In genomic region chr1:64106127-64106526, GRCm38 (mm10) we compare ENCODE assay signal across 11 mouse cellular contexts. TPM values are rescaled to one million over a fixed set of nuclear protein-coding genes. Genes with fewer than 3 reads are reported as not detected.
A peak's percentile ranks its signal among the peaks of the same experiment; 100 is the strongest.
DNase-seq lines count a peak whose midpoint lies in the region; ATAC-seq lines count a peak whose summit lies in the region.
"Had no signal": no experiment of that assay in that cellular context is flagged by ENCODE, and none has a peak within 500 bp of the region (broad histone marks: within the 10 kb centered on the region; RNA-seq: fewer than 3 reads in every experiment).

No protein-coding gene starts in this region.

- 5% methylated on average over 5 of the region's 5 CpGs for WGBS in kidney, embryonic 16.5 days
- WGBS in forebrain, embryonic 12.5 days: 20% methylated on average over 5 of the region's 5 CpGs
- 31% methylated on average over 5 of the region's 5 CpGs for WGBS in midbrain, embryonic 13.5 days

- H3K36me3 ChIP-seq in kidney, embryonic 16.5 days (ENCODE audit: insufficient read depth, low read length): peaks cover 10% of the 10 kb centered on the region; the same call in 1 of the 2 replicates
- H3K36me3 ChIP-seq in forebrain, embryonic 12.5 days (replicated peaks): peaks cover 10% of the 10 kb centered on the region; the same call in 1 of the 2 replicates
- 0 out of 2 replicates have a peak, but pooled peaks cover 3% of the 10 kb centered on the region for H3K36me3 ChIP-seq in midbrain, embryonic 13.5 days

- H3K9me3 ChIP-seq in kidney, embryonic 16.5 days (ENCODE audit: low read length): no peaks in the 10 kb centered on the region
- no peaks in the 10 kb centered on the region for H3K9me3 ChIP-seq in forebrain, embryonic 12.5 days
- H3K9me3 ChIP-seq in midbrain, embryonic 13.5 days: no peaks in the 10 kb centered on the region
- H3K9me3 ChIP-seq: heart, embryonic 15.5 days had no signal

- DNase-seq in embryo, embryonic 11 days: peak; percentile 36
- DNase-seq in embryo, embryonic 9.5 days (ENCODE audit: extremely low spot score): no peak
- DNase-seq in kidney, postnatal 36 days: no peak
- DNase-seq in ovary, postnatal 36 days (ENCODE audit: low spot score): no peak
- no peak for DNase-seq in cerebellum, postnatal 10 days
- DNase-seq: thymus, postnatal 36 days had no signal

- peak overlapping the region; percentile 40 for H3K4me2 ChIP-seq in kidney, embryonic 16.5 days (replicated peaks; ENCODE audit: low read depth, low read length)
- H3K4me2 ChIP-seq in forebrain, embryonic 12.5 days: 0 out of 2 replicates have a peak overlapping the region, but pooled peaks have one; percentile 6
- peak overlapping the region; percentile 6; the same call in 1 of the 2 replicates for H3K4me2 ChIP-seq in midbrain, embryonic 13.5 days (replicated peaks)
- H3K4me2 ChIP-seq: heart, embryonic 15.5 days had no signal

- peak; percentile 94 for ATAC-seq in kidney, embryonic 16.5 days (ENCODE audit: low FRiP score, low TSS enrichment)
- ATAC-seq in forebrain, embryonic 12.5 days (ENCODE audit: low FRiP score): peak; percentile 39; the same call in 1 of the 2 replicates
- peak; percentile 71 for ATAC-seq in midbrain, embryonic 13.5 days
- ATAC-seq: activated CD4-positive, CD25-positive, alpha-beta regulatory T cell, adult 4 months had no signal

- H3K27me3 ChIP-seq in kidney, embryonic 16.5 days (ENCODE audit: insufficient read depth, low read length): no peaks in the 10 kb centered on the region
- H3K27me3 ChIP-seq in forebrain, embryonic 12.5 days: no peaks in the 10 kb centered on the region
- H3K27me3 ChIP-seq in midbrain, embryonic 13.5 days: no peaks in the 10 kb centered on the region
- H3K27me3 ChIP-seq: heart, embryonic 15.5 days had no signal

- peak overlapping the region; percentile 44; the same call in 1 of the 2 replicates for H3K9ac ChIP-seq in kidney, embryonic 16.5 days (replicated peaks; ENCODE audit: low read length)
- H3K9ac ChIP-seq in forebrain, embryonic 12.5 days: no peak overlapping the region
- H3K9ac ChIP-seq in midbrain, embryonic 13.5 days (replicated peaks): no peak overlapping the region
- H3K9ac ChIP-seq: heart, embryonic 15.5 days had no signal

- H3K4me3 ChIP-seq in kidney, embryonic 16.5 days (ENCODE audit: low read length): peak overlapping the region; percentile 10
- no peak overlapping the region for H3K4me3 ChIP-seq in forebrain, embryonic 12.5 days (replicated peaks)
- no peak overlapping the region for H3K4me3 ChIP-seq in midbrain, embryonic 13.5 days (replicated peaks)
- H3K4me3 ChIP-seq: heart, embryonic 15.5 days had no signal

- H3K27ac ChIP-seq in kidney, embryonic 16.5 days (ENCODE audit: low read length): peak overlapping the region; percentile 75
- peak overlapping the region; percentile 61; the same call in 1 of the 2 replicates for H3K27ac ChIP-seq in forebrain, embryonic 12.5 days
- peak overlapping the region; percentile 16; the same call in 1 of the 2 replicates for H3K27ac ChIP-seq in midbrain, embryonic 13.5 days
- H3K27ac ChIP-seq: heart, embryonic 15.5 days had no signal

- H3K4me1 ChIP-seq in kidney, embryonic 16.5 days (ENCODE audit: insufficient read depth, low read length): peaks cover 34% of the 10 kb centered on the region
- peaks cover 17% of the 10 kb centered on the region for H3K4me1 ChIP-seq in forebrain, embryonic 12.5 days
- peaks cover 45% of the 10 kb centered on the region for H3K4me1 ChIP-seq in midbrain, embryonic 13.5 days (replicated peaks)

RNA-seq across cellular contexts. Expression of gene Klf7, which starts 16.0 kb away (rescaled TPM):
- polyA plus RNA-seq in kidney, embryonic 16.5 days (2015; fragmentation: Nextera tagmentation; extraction: Ambion mirVana): 23.6 and 26.8 TPM in 2 replicates
- polyA plus RNA-seq in forebrain, embryonic 12.5 days (2016; fragmentation: Nextera tagmentation; extraction: Ambion mirVana): 40.7 and 46.9 TPM in 2 replicates
- polyA plus RNA-seq in midbrain, embryonic 13.5 days (2015; fragmentation: Nextera tagmentation; extraction: Ambion mirVana): 84.5 and 92.2 TPM in 2 replicates

Comparison
In these comparisons a context has a peak if more than half of its experiments do, and no peak if none do; other contexts are left out.
1. ATAC-seq: peak in every context shown above with its lines; median percentile 94 in kidney, embryonic 16.5 days; 71 in midbrain, embryonic 13.5 days; 39 in forebrain, embryonic 12.5 days.
2. H3K27ac ChIP-seq: peak in every context shown above with its lines; median percentile 75 in kidney, embryonic 16.5 days; 61 in forebrain, embryonic 12.5 days; 16 in midbrain, embryonic 13.5 days.